Mouse (Mus musculus) hindbrain, embryonic 10.5 days (tissue): Measurements from ENCODE around the gene Atpaf1. TPM values are rescaled to one million over a fixed set of nuclear protein-coding genes. Genes with fewer than 3 reads are reported as not detected.

ENCODE experiments used
- DNase-seq: peaks from one replicate; pipeline ENCODE4 v3.0.0-alpha.2; 2017; ENCODE audit warnings: low spot score
- H3K27ac ChIP-seq: fragments of 300-500 bp; sonication (generic); 2 replicates; pipeline ENCODE4 v1.5.1; 2016; ENCODE audit warnings: mild to moderate bottlenecking, moderate library complexity
- H3K27me3 ChIP-seq: fragments of 300-500 bp; sonication (generic); 2 replicates; pipeline ENCODE4 v1.6.1; 2016; ENCODE audit warnings: mild to moderate bottlenecking; ENCODE audit not compliant: poor library complexity, insufficient read depth, severe bottlenecking
- H3K36me3 ChIP-seq: fragments of 300-500 bp; sonication (generic); 2 replicates; pipeline ENCODE4 v1.6.1; 2016; ENCODE audit warnings: mild to moderate bottlenecking, moderate library complexity
- H3K4me1 ChIP-seq: fragments of 300-500 bp; sonication (generic); replicated peaks from 2 replicates; pipeline ENCODE4 v1.6.1; 2016; ENCODE audit warnings: mild to moderate bottlenecking
- H3K4me3 ChIP-seq: fragments of 300-500 bp; sonication (generic); 2 replicates; pipeline ENCODE4 v1.5.1; 2016; ENCODE audit warnings: mild to moderate bottlenecking, moderate library complexity
- H3K9me3 ChIP-seq: fragments of 300-500 bp; sonication (generic); 2 replicates; pipeline ENCODE4 v1.6.1; 2016; ENCODE audit warnings: mild to moderate bottlenecking, moderate library complexity
- WGBS: fragments of 180-500 bp; shearing (Covaris S2); methylation state at CpG from one replicate; pipeline ENCODE4 v1.1.7; 2016; 5-methylcytosine and 5-hydroxymethylcytosine counted together
- polyA plus RNA-seq: library from polyadenylated mRNA; unstranded; fragments of >200 nt; fragmentation: Nextera tagmentation; extraction: Ambion mirVana; gene quantifications from 2 replicates; pipeline ENCODE4 v1.2.1, GENCODE M21; 2016

The Atpaf1 gene
- polyA plus RNA-seq, 1 experiment from 2014 or later = 38.3 TPM

DNA sequence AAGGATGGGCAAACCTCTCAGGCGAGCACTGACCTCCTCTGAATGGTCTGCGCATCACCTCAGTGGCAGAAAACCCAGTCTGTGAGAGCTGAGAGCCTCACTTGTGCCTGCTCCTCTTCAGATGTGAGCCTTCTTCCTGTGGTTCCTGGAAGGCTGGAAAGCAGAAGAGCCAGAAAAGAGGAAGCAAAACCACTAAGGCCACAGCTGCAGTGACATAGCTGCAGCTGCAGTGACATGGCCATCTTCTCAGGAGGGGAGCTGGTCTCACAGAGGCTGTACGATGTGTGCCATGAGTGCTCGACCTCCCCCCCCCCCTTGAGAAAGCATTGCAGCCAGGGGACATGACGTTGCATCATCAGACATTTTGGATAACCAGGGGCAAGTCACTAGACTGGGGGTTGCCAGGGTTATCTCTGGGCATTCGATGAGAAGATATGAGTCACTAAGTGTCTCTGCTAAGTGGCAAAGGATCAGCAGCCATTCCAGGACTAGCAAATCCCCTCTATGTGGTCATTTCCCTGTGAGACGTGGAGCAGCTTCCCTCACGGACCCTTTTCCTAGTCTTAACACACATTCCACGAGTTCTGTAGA lies 72.8 kb downstream of the Atpaf1 start:
- Histone ChIP-seq H3K36me3 (peaks cover 63% of the 10 kb centered on the region), H3K9me3 (no peaks in the 10 kb centered on the region), H3K4me1 (peaks cover 21% of the 10 kb centered on the region), H3K27ac (no peak overlapping the region), H3K4me3 (no peak overlapping the region), H3K27me3 (no peaks in the 10 kb centered on the region)
- 88% methylated on average over 9 of the region's 9 CpGs for WGBS
- DNase-seq = no peak

DNA sequence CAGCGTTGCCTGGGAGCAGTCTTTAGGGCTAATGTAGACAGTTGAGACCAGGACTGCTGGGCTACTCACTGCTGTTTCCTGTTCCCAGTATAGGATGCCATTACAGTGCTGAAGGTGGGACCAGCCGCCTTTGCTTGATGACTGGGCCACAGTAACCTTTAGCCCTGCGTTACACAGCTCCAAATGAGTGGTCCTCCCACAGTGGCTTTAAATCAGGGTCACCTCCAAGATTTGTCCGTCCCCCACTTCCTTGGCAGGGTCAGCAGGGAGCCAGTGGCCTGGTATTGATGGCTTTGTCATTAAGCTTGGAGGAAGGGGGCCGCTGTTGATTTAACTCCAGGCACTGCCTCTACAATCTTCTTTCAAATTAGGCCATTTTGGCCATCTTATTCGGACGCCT lies 78.7 kb downstream of the Atpaf1 start:
- DNase-seq = no peak
- 77% methylated on average over 7 of the region's 7 CpGs for WGBS
- Histone ChIP-seq H3K9me3 (no peaks in the 10 kb centered on the region), H3K4me3 (no peak overlapping the region), H3K27ac (no peak overlapping the region), H3K4me1 (no peaks in the 10 kb centered on the region), H3K36me3 (peaks cover 60% of the 10 kb centered on the region), H3K27me3 (no peaks in the 10 kb centered on the region)

DNA sequence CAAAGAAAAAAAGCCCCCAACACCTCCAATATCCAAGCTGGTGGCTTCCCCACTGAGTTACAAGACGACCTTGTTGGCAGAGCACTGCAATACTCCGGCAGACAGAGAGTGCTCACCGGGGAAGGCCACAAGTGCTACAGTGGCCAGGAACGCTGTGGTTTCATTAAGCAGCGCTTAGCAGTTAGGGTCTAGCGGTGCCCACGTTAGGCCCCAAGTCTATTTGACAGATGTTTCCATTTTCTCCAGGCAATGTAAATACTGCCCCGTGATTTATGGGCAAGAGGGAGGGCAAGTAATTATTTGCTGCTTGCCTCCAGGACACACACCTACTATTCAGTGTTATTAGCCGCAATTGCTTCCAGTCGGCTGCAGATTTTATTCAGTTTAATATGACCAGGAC lies 79.3 kb downstream of the Atpaf1 start:
- Histone ChIP-seq H3K9me3 (no peaks in the 10 kb centered on the region), H3K27me3 (no peaks in the 10 kb centered on the region), H3K27ac (no peak overlapping the region), H3K4me3 (no peak overlapping the region), H3K4me1 (no peaks in the 10 kb centered on the region), H3K36me3 (peaks cover 58% of the 10 kb centered on the region)
- WGBS = 66% methylated on average over 10 of the region's 10 CpGs
- DNase-seq = no peak

Other genes starting within 250 kb of the Atpaf1 start
- gene Cyp4a31, start 221.2 kb upstream of the Atpaf1 start, polyA plus RNA-seq = not detected in 2 replicates
- gene Cyp4a32, start 183.8 kb upstream of the Atpaf1 start, polyA plus RNA-seq = not detected in 2 replicates
- gene Cyp4b1, start 137.1 kb upstream of the Atpaf1 start, polyA plus RNA-seq = 0.35 TPM in 1 of 2 replicates, not detected in the other
- 31.0 and 33.7 TPM in 2 replicates for gene Efcab14, start 47.1 kb upstream of the Atpaf1 start, polyA plus RNA-seq
- 0.20 TPM in 1 of 2 replicates, not detected in the other for gene Tex38, start 3.8 kb upstream of the Atpaf1 start, polyA plus RNA-seq
- gene Mob3c, start 43.3 kb downstream of the Atpaf1 start, polyA plus RNA-seq = 3.8 and 6.2 TPM in 2 replicates
- 26.0 and 30.7 TPM in 2 replicates for gene Mknk1, start 54.4 kb downstream of the Atpaf1 start, polyA plus RNA-seq
- not detected in 2 replicates for gene Kncn, start 99.6 kb downstream of the Atpaf1 start, polyA plus RNA-seq
- gene 6430628N08Rik, start 105.9 kb downstream of the Atpaf1 start, polyA plus RNA-seq = 0.10 TPM in 1 of 2 replicates, not detected in the other
- 3.2 and 4.0 TPM in 2 replicates for gene Dmbx1, start 155.1 kb downstream of the Atpaf1 start, polyA plus RNA-seq
- 2.6 and 4.4 TPM in 2 replicates for gene Faah, start 233.1 kb downstream of the Atpaf1 start, polyA plus RNA-seq